Mouse (Mus musculus) Patski (cell line): ENCODE results near the gene Set. TPM values are rescaled to one million over a fixed set of nuclear protein-coding genes. Genes with fewer than 3 reads are reported as not detected.
A peak's percentile ranks its signal among the peaks of the same experiment; 100 is the strongest.
"Not testable (repeated sequence)": the region's sequence is repeated elsewhere in the genome, so short reads cannot be mapped to it uniquely, and the experiment has no call there.

Experiments used
- ATAC-seq: fragments of 100-300 bp; one replicate; pipeline ENCODE4 v1.8.0; 2021
- CTCF ChIA-PET: fragments of 350-600 bp; sonication (Branson Sonifier 250); formaldehyde crosslinking; loops from one replicate; lab custom pipeline; 2022; ENCODE audit warnings: inconsistent platforms; lab: Charles Lee
- POLR2A ChIA-PET: fragments of 350-600 bp; sonication (Branson Sonifier 250); formaldehyde crosslinking; loops from one replicate; lab custom pipeline; 2022; ENCODE audit warnings: antibody characterized with exemption, inconsistent platforms; lab: Charles Lee
- DNase-seq: peaks from one replicate; pipeline ENCODE4 v3.0.0-alpha.2; 2011; ENCODE audit warnings: low read depth, low spot score
- H3K27me3 ChIP-seq: fragments of 371-371 bp; one replicate; pipeline ENCODE4 v1.5.1; 2021
- CTCF ChIP-seq: fragments of 100-300 bp; IDR thresholded peaks from one replicate; pipeline ENCODE4 v1.5.1; 2021
- in situ Hi-C: fragments of 300-500 bp; cut with MboI; formaldehyde crosslinking; loops from 3 replicates; pipeline ENCODE4 v1.11.1; 2018; ENCODE audit warnings: low pct_unique_long_range_greater_than_20kb, mixed read lengths
- polyA plus RNA-seq: library from polyadenylated mRNA; unstranded; gene quantifications from one replicate; pipeline ENCODE4 v1.2.3, GENCODE M21; 2021

Set gene
- polyA plus RNA-seq, 1 experiment from 2014 or later = 288 TPM

DNA sequence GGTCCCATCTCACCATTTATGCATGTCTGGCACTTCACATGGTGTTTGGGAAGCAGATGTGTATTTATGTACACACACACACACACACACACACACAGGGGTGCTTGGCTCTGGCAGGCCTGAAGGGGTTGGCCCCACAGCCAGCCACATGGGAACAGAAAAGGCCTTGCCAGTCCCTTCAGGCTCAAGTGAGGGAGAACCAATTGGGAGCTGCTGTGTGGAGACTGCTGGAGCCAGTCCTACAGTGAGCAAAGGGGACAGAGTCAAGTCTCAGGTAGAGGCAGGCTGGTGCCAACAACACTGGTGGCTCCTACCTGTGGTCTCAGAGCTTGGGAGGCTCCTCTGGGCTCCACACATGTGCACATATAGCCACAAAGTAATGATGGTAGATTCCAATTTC is 17.5 kb upstream of the Set start:
- DNase-seq = no peak
- ChIA-PET CTCF (no interaction called here), POLR2A (interaction anchor here (0.7 kb wide), 1 partner anchor 163 kb away, joined by 5 read pairs; no protein-coding TSS in a partner anchor)
- TF ChIP-seq CTCF = no peak
- ATAC-seq = no peak
- H3K27me3 ChIP-seq = no peaks in the 10 kb centered on the region
- in situ Hi-C loops = no loop called here

DNA sequence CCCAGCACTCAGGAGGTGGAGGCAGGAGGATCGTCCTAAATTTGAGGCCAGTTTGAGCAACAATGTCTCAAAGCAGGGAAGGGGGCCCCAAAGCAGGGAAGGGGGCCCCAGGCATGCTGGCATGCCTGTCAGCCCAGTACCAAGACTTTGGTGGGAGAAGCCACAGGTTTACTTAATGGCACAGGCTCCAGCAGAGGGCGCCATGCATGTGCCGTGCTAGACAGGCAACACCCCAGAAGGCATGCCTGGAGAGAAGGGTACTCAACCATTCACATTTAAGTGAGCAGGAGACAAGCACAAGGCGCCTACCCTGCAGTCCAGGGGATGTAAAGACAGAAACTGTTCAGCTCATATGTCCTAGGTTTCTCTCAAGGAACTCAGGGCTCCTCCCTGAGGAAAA is 14.7 kb upstream of the Set start:
- POLR2A ChIA-PET = interaction anchor here (0.6 to 1.6 kb wide), 2 partner anchors 10 to 52 kb away, joined by 3 to 4 read pairs; partner anchors contain the start of gene Zdhhc12
- in situ Hi-C loops = no loop called here
- DNase-seq (no peak), ATAC-seq (no peak)
- H3K27me3 ChIP-seq = no peaks in the 10 kb centered on the region
- CTCF ChIA-PET = interaction anchor here (1.5 to 1.8 kb wide), 3 partner anchors 10 to 26 kb away, joined by 3 to 4 read pairs (median 4); no protein-coding TSS in a partner anchor
- no peak for TF ChIP-seq CTCF

DNA sequence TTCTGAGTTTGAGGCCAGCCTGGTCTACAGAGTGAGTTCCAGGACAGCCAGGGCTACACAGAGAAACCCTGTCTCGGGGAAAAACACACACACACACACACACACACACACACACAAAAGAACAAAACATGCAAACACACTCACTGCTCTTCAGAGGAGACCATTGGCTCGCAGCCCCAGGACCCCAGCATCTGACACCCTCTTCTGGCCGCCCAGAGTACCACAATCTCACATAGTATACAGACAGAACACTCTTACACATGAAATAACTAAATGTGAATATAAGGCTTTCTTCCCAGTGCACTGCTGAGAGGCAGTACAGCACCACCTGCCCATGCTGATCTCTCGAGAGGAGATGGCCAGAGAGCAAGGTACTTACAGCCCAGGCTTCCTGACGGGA is 12.6 kb upstream of the Set start:
- H3K27me3 ChIP-seq = no peaks in the 10 kb centered on the region
- CTCF ChIA-PET = interaction anchor here (1.0 kb wide), 1 partner anchor 11 kb away, joined by 3 read pairs; no protein-coding TSS in a partner anchor
- no peak for TF ChIP-seq CTCF
- POLR2A ChIA-PET = no interaction called here
- ATAC-seq (no peak), DNase-seq (no peak)
- in situ Hi-C loops = no loop called here

DNA sequence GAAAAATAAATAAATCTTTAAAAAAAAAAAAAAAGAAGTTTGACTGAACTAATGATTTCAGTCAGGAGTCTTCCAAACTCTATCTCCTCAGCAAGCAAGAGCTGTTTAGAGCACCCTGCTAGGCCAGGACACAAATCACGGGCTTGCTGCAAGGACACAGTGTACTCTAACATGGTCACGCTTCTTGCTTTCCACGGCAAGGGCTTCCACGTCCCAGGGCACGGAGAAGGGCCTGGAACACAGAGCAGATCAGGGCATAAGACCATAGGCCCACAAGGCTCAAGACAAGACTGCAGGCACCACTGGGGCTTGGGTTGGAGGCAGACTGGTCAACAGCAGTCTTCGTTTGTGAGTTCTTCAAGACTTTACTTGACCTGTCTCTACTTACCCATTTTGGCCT is 10.1 kb upstream of the Set start:
- no peaks in the 10 kb centered on the region for H3K27me3 ChIP-seq
- ATAC-seq = no peak
- in situ Hi-C loops = loop anchor here (5.0 kb wide), 1 partner anchor 50 kb away; no protein-coding TSS in a partner anchor
- CTCF ChIA-PET = no interaction called here
- no peak for DNase-seq
- no peak for TF ChIP-seq CTCF
- POLR2A ChIA-PET = interaction anchor here (0.6 kb wide), 1 partner anchor 96 kb away, joined by 6 read pairs; no protein-coding TSS in a partner anchor

DNA sequence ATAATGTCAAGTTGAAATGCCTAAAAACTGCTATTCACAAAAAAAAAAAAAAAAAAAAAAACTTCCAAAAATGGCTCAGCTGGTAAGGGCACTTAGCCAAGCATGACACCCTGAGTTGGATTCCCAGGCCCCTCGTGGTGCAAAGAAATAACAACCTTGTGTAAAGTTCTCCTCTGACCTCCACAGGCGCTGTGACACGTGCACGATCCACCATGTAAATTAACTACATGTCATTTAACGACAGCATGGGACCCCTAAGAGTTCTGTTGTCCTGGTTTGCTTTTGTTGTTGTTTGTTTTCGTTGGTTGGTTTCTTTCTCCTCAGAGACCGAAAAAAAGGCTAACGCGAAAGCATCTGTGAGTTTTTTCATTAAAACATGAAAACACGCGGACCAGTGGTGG is 9.1 kb upstream of the Set start:
- in situ Hi-C loops = loop anchor here (5.0 kb wide), 1 partner anchor 49 kb away; no protein-coding TSS in a partner anchor
- H3K27me3 ChIP-seq = no peaks in the 10 kb centered on the region
- no peak for ATAC-seq
- no peak for TF ChIP-seq CTCF
- no peak for DNase-seq
- CTCF ChIA-PET = no interaction called here
- POLR2A ChIA-PET = no interaction called here

DNA sequence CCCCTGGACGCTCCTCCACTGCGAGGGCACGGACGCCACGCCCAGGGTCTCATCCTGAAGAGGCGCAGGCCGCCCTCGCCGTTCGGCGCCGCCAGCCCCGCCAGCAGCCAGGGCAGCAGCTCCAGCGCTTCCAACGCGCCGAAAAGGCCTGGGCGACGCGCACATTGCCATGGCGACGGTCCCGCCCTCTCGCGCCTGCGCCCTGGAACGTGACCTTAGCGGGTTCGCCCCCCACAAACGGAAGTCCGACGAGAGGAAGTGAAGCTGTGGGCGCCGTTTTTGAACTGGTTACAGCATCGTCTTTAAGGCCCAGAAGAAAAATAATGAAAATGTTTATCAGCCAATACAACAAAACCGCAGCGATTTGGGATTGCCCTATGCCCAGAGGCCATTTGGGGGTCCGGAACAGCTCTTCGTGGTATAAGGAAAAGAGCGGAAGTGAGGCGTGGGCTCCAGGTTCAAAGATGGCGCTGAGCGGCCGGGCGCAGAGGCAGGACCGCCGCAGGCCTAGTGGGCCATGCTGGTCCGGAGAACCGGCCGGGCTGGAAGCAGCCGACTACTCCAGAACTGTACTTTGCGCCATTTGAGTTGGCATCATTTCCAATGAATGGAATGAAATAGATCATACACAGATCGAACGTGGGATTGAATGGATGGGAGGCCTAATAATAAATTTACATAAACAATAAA is 8.3 kb upstream of the Set start, which contains the start of gene Wdr34:
TSS of gene Wdr34 (minus strand) at position 183 of the 690 bp plus-strand sequence.
- in situ Hi-C loops = loop anchor here (5.0 kb wide), 1 partner anchor 48 kb away; no protein-coding TSS in a partner anchor
- no peak for TF ChIP-seq CTCF
- H3K27me3 ChIP-seq = no peaks in the 10 kb centered on the region
- ChIA-PET CTCF (interaction anchor here (1.2 kb wide), 1 partner anchor 14 kb away, joined by 3 read pairs; no protein-coding TSS in a partner anchor), POLR2A (no interaction called here)
- ATAC-seq (peak; percentile 69), DNase-seq (peak; percentile 83)

DNA sequence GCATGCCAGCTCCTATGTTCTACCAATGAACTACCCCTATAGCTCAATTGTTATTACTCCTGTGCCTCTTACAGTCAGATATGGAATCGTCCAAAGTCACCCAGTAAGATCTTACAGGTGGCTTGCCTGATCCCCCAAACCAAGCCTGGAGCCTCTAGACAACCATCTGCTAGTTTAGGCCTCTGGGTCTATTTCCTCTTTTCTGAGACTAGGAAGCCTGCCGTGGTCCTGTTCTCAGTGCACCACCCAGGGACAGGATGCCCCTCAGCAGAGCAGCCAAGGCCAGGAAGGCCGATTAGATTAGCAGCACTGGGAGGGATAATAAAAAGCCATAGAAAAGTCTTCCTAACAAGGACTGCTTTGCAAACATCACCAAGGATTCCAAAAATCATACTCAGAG is 7.3 kb upstream of the Set start:
- in situ Hi-C loops = loop anchor here (5.0 kb wide), 1 partner anchor 47 kb away; no protein-coding TSS in a partner anchor
- ATAC-seq = no peak
- no peaks in the 10 kb centered on the region for H3K27me3 ChIP-seq
- ChIA-PET CTCF (interaction anchor here (1.2 kb wide), 1 partner anchor 13 kb away, joined by 3 read pairs; no protein-coding TSS in a partner anchor), POLR2A (no interaction called here)
- DNase-seq = no peak
- no peak for TF ChIP-seq CTCF

DNA sequence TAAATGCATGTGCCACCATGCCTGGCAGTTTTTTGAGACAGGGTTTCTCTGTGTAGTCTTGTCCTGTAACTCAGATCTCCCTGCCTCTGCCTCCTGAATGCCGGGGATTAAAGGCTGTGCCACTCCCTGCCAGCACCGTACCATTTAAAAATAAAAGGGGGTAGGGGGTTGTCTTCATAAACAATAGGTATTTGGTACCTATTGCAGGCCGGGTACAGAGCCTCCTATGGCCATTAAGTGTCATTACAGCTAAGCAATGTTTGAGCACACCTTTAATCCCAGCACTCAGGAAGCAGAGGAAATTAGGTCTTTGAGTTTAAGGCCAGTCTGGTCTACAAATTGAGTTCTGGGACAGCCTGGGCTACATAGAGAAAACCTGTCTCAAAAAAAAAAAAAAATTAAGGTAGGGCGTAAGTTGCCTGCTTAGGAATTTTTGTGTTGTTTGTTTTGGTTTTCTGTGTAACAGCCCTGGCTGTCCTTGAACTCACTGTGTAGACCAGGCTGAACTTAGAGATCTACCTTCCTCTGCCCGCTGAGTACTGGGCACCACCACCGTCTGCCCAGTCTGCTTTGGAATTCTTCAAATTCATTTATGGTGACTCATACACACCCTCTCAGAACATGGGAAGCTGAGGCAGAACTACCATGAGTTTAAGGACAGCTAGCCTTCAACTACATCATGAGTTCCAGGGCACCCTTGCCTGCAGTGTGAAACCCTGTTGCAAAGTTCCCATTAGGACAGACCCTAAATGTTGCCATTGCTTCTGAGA is 5.0 kb upstream of the Set start:
- H3K27me3 ChIP-seq = no peaks in the 10 kb centered on the region
- no peak for DNase-seq
- peak; percentile 51 for TF ChIP-seq CTCF
- in situ Hi-C loops = no loop called here
- CTCF ChIA-PET = no interaction called here
- POLR2A ChIA-PET = interaction anchor here (0.6 kb wide), 1 partner anchor 13 kb away, joined by 5 read pairs; no protein-coding TSS in a partner anchor
- ATAC-seq = no peak

DNA sequence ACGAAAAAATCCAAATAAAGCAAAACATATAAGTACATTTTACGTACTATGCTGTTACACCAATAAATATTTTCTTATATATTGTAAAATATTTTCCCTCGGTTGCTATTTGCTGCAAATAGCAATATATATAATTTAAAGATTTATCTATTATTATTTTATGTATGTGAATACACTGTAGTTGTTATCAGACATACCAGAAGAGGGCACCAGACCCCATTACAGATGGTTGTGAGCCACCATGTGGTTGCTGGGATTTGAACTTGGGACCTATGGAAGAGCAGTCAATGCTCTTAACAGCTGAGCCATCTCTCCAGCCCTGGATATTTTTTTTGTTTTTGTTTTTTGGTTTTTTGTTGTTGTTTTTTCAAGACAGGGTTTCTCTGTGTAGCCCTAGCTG is 1.9 kb upstream of the Set start:
- DNase-seq, CTCF ChIA-PET, ATAC-seq, H3K27me3 ChIP-seq, in situ Hi-C loops: not testable (repeated sequence)
- POLR2A ChIA-PET = interaction anchor here (0.6 kb wide), 1 partner anchor 10 kb away, joined by 3 read pairs; no protein-coding TSS in a partner anchor

DNA sequence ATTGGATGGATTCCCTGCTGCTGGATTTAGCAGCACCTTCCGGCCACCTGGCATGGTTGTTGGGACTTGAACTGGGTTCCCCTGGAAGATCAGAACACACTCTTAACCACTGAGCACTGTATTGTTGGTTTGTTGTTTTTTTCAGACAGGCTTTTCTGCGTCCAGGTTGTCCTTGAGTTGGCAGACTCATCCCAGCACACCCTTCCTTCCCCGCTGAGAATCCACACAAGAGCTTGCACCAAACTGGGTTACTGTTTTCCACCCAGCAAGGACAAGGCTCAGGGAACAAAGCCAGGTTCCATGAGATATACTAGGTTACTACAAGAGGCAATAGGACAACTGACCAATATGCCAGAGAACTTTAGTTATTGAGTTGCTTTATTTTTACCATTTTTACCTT is 442 bp upstream of the Set start:
- TF ChIP-seq CTCF = no peak
- CTCF ChIA-PET = interaction anchor here (1.6 kb wide), 1 partner anchor 25 kb away, joined by 5 read pairs; no protein-coding TSS in a partner anchor
- in situ Hi-C loops = no loop called here
- H3K27me3 ChIP-seq = no peaks in the 10 kb centered on the region
- ATAC-seq = no peak
- DNase-seq = no peak
- POLR2A ChIA-PET = no interaction called here
